Mouse (Mus musculus): ENCODE data around the gene Txnrd2. TPM values are rescaled to one million over a fixed set of nuclear protein-coding genes. Genes with fewer than 3 reads are reported as not detected.

Txnrd2 gene
- total RNA-seq, 2 experiments from 2014 or later = 22.1 to 28.4 TPM

- no peak for DNase-seq (ENCODE audit: low spot score in 2 of 2)
These were observed 13.0 kb upstream of the Txnrd2 start for GRCm38 (mm10) chr16:18413032-18413816.

GRCm38 (mm10) chr16:18416094-18416761 lies 10.0 kb upstream of the Txnrd2 start:
- no peak for DNase-seq (ENCODE audit: low spot score in 2 of 2)

- DNase-seq (ENCODE audit: low spot score in 2 of 2) = no peak
These were observed 9.3 kb upstream of the Txnrd2 start for GRCm38 (mm10) chr16:18416837-18417236.

- DNase-seq (ENCODE audit: low spot score in 2 of 2) = no peak
These were observed 8.7 kb upstream of the Txnrd2 start for GRCm38 (mm10) chr16:18417491-18417890.

- no peak for DNase-seq (ENCODE audit: low spot score in 2 of 2)
These were observed 7.2 kb upstream of the Txnrd2 start for GRCm38 (mm10) chr16:18418756-18419602.

GRCm38 (mm10) chr16:18419603-18420026 lies 6.6 kb upstream of the Txnrd2 start:
- no peak for DNase-seq (ENCODE audit: low spot score in 2 of 2)

GRCm38 (mm10) chr16:18420571-18420970 lies 5.6 kb upstream of the Txnrd2 start:
- no peak for DNase-seq (ENCODE audit: low spot score in 2 of 2)

GRCm38 (mm10) chr16:18423203-18423914 lies 2.8 kb upstream of the Txnrd2 start:
- DNase-seq (ENCODE audit: low spot score in 2 of 2) = no peak

- DNase-seq (ENCODE audit: low spot score in 2 of 2) = no peak
These were observed 2.3 kb upstream of the Txnrd2 start for GRCm38 (mm10) chr16:18423915-18424265.

- no peak for DNase-seq (ENCODE audit: low spot score in 2 of 2)
These were observed 1.7 kb upstream of the Txnrd2 start for GRCm38 (mm10) chr16:18424364-18425045.

GRCm38 (mm10) chr16:18425475-18426214 lies 539 bp upstream of the Txnrd2 start:
- DNase-seq (ENCODE audit: low spot score in 2 of 2) = no peak

GRCm38 (mm10) chr16:18426802-18427280 lies 657 bp downstream of the Txnrd2 start, which contains the start of gene Comt:
Gene Comt, minus strand, starts transcription at chr16:18426852.
- no peak for DNase-seq (ENCODE audit: low spot score in 2 of 2)

GRCm38 (mm10) chr16:18428011-18428515 lies 1.9 kb downstream of the Txnrd2 start:
- no peak for DNase-seq (ENCODE audit: low spot score in 2 of 2)

- DNase-seq (ENCODE audit: low spot score in 2 of 2) = no peak
These were observed 2.4 kb downstream of the Txnrd2 start for GRCm38 (mm10) chr16:18428516-18429042.

GRCm38 (mm10) chr16:18429641-18430040 lies 3.5 kb downstream of the Txnrd2 start:
- no peak for DNase-seq (ENCODE audit: low spot score in 2 of 2)

- DNase-seq (ENCODE audit: low spot score in 2 of 2) = no peak
These were observed 4.5 kb downstream of the Txnrd2 start for GRCm38 (mm10) chr16:18430641-18431212.

GRCm38 (mm10) chr16:18433341-18433920 lies 7.2 kb downstream of the Txnrd2 start:
- DNase-seq (ENCODE audit: low spot score in 2 of 2) = no peak

GRCm38 (mm10) chr16:18436128-18436527 lies 9.9 kb downstream of the Txnrd2 start:
- DNase-seq (ENCODE audit: low spot score in 2 of 2) = no peak
